Mouse (Mus musculus): ENCODE data around the gene Rere.

Rere gene

DNA sequence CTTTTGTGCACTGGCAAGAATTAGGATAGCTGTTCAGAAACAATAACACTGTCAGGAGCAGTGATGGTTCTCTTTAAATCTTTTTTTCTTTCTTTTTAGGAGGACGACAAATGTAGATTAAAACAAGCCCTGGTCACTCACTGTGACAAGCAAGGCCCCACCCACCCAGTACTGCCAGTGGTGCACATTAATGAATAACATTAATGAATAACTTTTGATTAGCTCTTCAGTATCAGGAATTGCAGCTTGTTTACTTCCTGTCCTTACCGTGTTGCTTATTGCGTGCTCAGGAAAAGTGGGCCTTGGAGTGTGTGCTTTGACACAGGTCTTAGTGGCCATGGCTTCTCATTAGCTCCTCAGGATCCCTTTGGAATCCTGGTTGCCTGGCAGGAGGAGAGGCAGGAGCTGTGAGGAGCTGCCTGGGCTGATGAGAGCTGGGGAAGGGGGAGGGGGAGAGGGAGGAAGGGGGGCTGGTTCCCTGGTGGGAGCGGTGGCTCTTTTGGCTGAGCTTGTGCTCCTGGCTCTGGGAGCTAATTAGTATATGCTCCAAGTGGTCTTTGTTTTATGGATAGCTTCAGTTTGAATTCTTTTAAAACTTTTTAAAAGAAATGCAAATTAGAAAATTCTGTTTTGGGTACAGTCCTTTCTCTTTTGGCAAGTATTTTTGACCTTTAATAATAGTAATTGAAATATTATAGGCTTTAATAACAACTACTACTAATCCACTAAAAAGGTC is 65.4 kb downstream of the Rere start:
- peak; percentile 54 to 60 for DNase-seq (ENCODE audit: low spot score in 2 of 2)

DNA sequence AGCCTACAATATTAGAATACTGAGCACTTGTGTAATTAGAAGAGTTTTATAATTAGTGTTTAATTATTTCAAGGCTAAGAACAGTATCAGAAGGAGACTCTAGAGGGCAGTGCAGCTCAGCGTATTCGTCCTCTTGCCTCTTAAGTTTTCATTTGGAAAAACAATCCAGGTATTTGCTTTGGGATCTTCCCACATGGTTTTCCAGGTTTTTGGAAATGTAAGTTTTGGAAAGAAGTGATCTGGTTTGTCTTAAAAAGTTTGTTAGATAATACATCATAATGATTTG is 65.9 kb downstream of the Rere start:
- DNase-seq (ENCODE audit: low spot score in 2 of 2), result no peak

- no peak for DNase-seq (ENCODE audit: low spot score in 2 of 2)
These were observed 68.2 kb downstream of the Rere start for GRCm38 (mm10) chr4:150349680-150350101.

- no peak for DNase-seq (ENCODE audit: low spot score in 2 of 2)
These were observed 70.1 kb downstream of the Rere start for GRCm38 (mm10) chr4:150351419-150352075.

DNA sequence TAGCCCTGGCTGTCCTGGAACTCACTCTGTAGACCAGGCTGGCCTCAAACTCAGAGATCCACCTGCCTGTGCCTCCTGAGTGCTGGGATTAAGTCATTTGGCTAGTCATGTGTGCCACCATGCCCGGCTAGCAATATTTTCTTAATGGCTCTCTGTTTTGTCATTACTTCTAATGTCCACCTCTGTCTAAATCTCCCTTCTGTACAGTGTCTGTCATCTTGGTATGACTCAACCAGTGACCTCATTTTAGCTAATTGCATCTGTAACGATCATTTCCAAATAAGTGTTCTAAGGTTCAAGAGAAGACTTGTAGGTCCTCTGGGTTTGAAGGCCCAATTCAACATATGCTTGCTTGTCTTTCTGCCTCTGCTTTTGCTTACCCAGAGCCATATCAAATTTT is 71.3 kb downstream of the Rere start:
- no peak for DNase-seq (ENCODE audit: low spot score in 2 of 2)

DNA sequence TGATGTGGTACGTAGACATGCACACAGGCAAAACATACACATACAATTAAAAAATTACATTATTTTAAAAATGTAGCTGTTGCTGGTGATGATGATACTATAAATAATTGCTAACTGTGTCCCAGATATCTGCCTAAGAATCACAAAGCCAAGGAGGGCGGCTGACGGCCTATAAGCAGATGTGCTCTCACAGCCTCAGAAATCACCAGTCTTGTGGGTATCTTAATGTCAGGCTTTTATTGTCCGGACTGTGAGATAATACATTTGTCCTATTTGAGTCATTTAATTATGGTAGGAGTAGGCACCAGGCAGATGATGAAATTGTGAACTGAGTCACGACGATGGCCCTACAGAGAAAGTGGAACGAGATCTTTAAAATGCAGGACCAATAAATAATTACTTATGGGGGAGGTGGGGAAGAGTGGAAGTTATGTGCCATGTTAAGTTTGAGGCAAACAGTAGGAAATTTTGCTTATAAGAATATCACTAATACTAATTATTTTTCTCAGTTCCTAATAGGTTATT is 72.0 kb downstream of the Rere start:
- DNase-seq (ENCODE audit: low spot score in 2 of 2), result no peak

DNA sequence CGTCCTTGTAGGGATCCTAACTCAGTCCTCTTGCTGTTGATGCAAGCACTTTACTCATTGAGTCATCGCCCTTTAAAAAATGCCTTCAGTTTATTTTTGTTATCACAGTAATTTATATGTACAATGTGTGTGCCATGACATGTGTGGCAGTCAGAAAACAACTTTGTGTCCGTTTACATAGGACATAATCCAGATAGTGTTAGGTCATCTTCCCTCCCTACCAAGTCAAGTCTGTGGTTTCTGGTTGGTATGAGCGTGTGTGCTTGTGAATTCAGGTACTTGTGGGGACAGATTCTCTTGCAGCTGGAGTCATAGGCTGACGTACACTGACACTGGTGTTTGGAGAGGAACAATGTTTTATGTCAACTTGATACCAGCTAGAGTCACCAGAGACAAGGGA is 74.4 kb downstream of the Rere start:
- DNase-seq (ENCODE audit: low spot score in 2 of 2), result no peak

DNA sequence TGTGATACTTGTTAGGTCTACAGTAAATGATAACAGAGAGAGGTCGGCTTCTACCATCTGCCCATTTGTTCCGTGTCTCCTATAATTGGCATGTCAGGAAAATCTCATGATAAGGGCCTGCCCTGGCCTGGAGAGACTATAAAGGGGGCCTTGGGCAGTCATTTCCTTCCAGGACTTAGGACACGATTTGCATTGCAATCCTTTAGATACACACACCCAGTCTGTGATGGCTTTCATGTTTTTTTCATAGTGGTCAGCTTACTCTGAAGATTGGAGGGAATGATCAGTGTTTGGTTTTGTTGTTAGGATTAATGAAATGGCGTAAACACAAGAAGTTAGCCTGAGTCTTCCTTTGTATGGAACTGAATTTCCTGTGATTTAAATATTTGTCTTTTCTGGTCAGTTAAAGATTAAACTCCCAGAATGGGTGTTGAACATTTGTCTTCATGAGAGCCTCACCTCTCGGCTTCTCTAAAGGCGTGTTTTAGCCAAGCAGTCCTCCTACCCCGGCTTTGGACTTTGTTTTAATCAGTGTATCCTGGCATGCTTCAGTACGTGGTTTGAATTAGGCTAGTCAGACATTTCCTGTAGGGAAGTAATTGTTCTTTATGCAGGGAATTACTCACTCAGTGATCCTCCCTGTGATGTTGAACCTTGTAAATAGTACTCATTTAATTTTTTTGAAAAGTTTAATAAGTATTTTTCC is 80.7 kb downstream of the Rere start:
- DNase-seq (ENCODE audit: low spot score in 2 of 2), result no peak

GRCm38 (mm10) chr4:150362858-150363257 is 81.4 kb downstream of the Rere start:
- no peak for DNase-seq (ENCODE audit: low spot score in 2 of 2)

DNA sequence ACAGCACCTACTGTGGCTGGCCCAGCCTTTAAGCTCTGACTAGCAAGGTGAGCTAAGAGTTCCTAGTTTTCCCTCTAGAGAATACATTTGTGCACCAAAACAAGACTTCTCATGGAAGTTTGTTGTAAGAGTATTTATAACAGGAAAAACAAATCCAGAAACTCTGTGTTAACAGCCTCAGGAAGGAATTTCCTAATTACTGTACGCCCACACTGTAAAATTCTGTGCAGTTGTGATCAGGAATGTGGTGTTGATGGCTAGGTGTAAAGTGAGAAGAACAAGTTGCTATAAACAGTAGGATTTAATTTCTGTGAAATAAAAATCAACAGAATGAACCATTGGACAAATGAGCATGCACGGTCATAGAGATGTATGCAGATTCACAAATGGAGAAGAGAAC is 83.3 kb downstream of the Rere start:
- DNase-seq (ENCODE audit: low spot score in 2 of 2), result no peak

- no peak for DNase-seq (ENCODE audit: low spot score in 2 of 2)
These were observed 85.2 kb downstream of the Rere start for GRCm38 (mm10) chr4:150366510-150367208.

DNA sequence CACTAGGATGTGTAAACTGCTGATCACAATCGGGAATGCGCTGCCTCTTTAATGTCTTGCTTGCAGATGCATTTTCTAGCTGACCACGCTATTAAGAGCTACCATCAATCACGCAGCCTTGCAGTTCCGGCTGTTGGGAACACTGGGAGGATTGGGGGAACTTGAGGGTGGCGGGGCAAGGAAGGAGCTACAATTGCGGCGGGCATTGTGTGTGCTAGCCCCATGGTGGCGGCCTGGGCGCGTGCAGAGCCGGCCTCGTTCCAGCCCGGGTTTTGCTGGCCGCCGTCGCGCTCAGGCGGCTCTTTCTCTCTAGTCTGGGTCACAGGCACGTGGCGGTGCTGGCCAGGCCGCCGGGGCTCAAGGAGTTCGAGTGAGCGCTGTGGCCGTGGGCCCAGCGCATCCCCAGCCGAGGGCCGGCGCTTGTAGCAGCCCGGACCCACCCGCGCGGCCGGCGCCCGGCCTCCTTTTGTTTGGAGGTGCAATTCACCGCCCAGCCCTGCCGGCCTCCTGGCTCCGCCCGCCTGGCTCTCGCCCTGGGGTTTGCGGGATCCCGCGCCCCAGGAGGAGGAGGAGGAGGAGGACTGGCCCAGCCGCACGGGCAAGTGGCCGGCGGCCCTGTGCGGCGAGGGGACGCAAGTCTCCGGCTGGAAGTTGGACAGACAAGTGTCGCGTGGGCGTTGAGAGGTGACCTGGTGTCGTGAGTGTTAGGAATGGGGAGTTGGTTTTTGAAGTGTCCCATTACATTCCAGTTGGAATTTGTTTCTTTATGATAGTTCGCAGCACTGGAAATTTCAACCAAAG is 90.3 kb downstream of the Rere start:
- DNase-seq (ENCODE audit: low spot score in 2 of 2), result peak; percentile 81 to 82

DNA sequence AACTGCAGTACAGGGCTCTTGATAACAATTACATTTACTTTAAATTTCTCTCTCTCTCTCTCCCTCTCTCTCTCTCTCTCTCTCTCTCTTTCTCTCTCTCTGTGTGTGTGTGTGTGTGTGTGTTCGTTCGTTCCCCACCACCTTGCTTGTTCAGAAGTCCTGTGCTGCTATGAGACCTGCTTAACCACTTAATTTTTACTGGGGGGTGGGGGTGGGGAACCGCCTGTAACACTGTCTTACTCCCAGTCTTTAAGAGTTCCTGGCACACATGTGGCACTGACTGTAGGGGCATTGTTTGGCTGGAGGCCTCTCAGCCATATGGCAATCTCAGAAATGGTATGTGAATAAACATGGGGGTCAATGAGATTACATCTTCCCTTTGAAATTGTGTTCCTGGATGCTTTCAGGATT is 91.2 kb downstream of the Rere start:
- DNase-seq (ENCODE audit: low spot score in 2 of 2), result no peak

DNA sequence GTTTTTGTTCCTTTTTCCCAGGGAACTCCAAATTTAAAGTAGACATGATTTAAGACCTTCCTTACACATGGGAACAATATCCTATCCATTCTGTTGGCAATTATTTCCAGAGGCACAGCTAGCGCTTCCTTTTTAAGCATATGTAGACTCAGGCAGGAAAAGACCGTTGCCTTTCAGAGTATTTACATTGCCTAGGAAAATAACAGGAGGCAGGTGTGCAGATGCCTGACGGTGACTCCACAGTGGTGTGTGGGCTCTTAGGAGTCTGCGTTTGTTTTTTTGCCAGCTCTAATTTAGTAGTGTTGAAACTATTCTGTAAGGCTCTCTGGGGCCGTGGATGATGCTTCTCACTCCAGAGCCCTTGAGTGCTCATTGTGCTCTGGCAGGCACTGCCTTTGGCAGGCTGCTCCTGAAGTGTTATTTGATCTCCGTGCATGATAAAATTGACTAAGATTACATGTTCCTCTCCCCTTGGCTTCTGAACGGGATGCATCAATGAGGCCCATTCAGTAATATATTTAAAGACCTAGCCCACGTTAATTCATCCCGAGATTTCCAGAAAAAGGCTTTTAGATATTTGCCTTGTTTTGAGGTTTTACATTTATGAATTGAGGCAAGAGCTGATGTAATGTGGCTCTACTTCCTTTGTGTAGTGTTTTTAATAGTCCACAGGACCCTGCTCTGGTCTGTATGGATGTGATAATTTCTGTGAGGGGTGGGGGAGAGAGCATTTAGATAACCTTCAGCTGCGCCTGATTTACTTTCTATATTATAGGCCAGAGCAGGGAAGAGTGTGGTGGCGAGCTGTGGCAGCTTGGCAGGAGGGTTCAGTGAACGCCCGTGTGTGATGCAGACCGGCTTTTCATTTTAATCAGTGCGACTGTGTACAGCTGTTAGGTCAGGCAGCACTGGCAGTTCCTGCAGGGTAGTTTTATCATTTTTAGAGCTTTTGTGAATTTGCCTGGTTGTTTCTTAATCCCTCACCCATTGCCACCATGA is 92.0 kb downstream of the Rere start:
- peak in 1 of 2 experiments; percentile 38 for DNase-seq (ENCODE audit: low spot score in 2 of 2)

DNA sequence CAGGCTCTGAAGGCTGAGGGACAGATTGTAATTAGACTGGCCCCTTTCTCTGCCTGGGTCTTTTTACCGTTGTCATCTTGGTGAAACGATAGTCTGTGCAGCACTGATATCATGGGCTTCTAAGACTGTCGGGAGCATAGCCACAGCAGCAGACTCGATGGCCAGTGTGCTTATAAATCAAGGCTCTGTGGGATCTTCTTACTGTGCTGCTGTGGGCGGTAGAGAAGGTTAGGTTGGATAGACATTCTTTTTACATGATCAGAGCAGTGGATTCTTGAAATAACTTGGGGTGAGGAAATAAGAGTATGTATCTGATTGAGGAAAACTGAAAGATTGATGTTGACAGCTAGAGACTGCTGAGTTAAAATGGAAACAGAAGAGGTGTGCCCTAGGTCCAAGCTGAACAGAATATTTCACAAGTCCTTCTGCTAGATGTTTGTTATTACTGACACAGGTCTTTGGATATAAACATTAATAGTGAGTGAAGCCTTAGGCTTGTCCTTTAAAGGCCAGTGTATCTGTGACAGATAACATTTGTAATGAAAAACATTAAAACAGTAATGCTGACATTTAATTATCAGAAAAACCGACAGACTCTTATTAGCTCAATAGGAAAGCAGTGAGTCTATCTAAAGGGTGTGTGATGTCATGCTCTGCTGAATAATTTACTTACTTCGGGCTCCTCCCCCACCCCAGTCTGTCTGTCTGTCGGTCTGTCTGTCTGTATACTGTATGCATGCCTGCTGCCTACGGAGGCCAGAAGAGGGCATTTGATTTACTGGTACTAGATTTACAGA is 93.4 kb downstream of the Rere start:
- no peak for DNase-seq (ENCODE audit: low spot score in 2 of 2)

DNA sequence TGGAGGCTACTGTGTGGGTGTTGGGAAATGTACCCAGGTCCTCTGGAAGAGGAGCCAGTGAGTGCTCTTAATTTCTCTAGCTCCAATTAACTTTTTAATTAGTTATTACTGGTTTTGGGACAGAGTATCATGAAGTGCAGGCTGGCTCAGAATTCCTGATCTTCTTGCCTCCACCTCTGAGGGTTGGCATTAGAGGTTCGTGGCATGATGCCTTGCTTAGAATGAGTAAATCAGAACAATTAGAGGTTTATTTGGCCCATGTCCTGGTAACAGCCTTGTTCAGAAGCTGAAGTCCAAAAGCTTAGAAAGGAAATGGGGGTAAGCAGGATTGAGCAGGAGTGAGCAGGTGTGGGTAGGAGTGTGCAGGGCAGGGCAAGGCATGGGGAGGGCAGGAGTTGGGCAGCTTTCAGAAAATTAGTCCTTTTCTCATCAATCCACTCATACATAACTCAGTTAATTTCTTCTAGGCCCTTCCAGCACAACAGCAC is 94.0 kb downstream of the Rere start:
- no peak for DNase-seq (ENCODE audit: low spot score in 2 of 2)

GRCm38 (mm10) chr4:150379313-150379712 is 97.9 kb downstream of the Rere start:
- DNase-seq (ENCODE audit: low spot score in 2 of 2), result no peak

- DNase-seq (ENCODE audit: low spot score in 2 of 2), result no peak
These were observed 98.3 kb downstream of the Rere start for GRCm38 (mm10) chr4:150379772-150380171.

GRCm38 (mm10) chr4:150380273-150380672 is 98.8 kb downstream of the Rere start:
- DNase-seq (ENCODE audit: low spot score in 2 of 2), result no peak
